Mouse (Mus musculus): Measurements from ENCODE around the gene Mtcl1.

- TF ChIP-seq CTCF (conservative IDR thresholded peaks at IDR 0.05 in 1 of 2, IDR thresholded peaks at IDR 0.05 in 1 of 2; ENCODE audit: low read depth in 2 of 2, low read length in 2 of 2) (no peak), RAD21 (IDR thresholded peaks at IDR 0.05; ENCODE audit: low read depth, low read length) (no peak), EP300 (IDR thresholded peaks at IDR 0.05; ENCODE audit: low read length) (no peak), JUND (conservative IDR thresholded peaks at IDR 0.05; ENCODE audit: low read depth, low read length) (no peak), UBTF (IDR thresholded peaks at IDR 0.05; ENCODE audit: low read depth, low read length) (no peak), POLR2A (IDR thresholded peaks at IDR 0.05; ENCODE audit: low read depth, low read length) (no peak), SMC3 (IDR thresholded peaks at IDR 0.05; ENCODE audit: low read depth, low read length) (no peak), MEF2A (IDR thresholded peaks at IDR 0.05; ENCODE audit: borderline replicate concordance, low read depth, low read length) (no peak), RCOR1 (conservative IDR thresholded peaks at IDR 0.05; ENCODE audit: low read depth, low read length) (no peak), JUN (IDR thresholded peaks at IDR 0.05; ENCODE audit: insufficient read depth, low read depth, low read length) (no peak), NELFE (IDR thresholded peaks at IDR 0.05; ENCODE audit: low read depth, low read length) (no peak)
These were observed 7.7 kb upstream of the Mtcl1 start for GRCm38 (mm10) chr17:66457278-66457677.

All from CH12.LX (cell line).